Mouse (Mus musculus): ENCODE results near the gene Lmbrd2. TPM values are rescaled to one million over a fixed set of nuclear protein-coding genes. Genes with fewer than 3 reads are reported as not detected.
"Not testable (repeated sequence)": the region's sequence is repeated elsewhere in the genome, so short reads cannot be mapped to it uniquely, and the experiment has no call there.

The Lmbrd2 gene
- polyA plus RNA-seq, 1 experiment from 2014 or later: 2.1 TPM

- Histone ChIP-seq H3K36me3 (peaks cover 14% of the 10 kb centered on the region), H3K27me3 (ENCODE audit: insufficient read depth, poor library complexity, severe bottlenecking) (no peaks in the 10 kb centered on the region), H3K27ac (no peak overlapping the region), H3K9me3 (no peaks in the 10 kb centered on the region), H3K4me3 (no peak overlapping the region), H3K4me1 (no peaks in the 10 kb centered on the region)
- no peak for DNase-seq (ENCODE audit: low spot score)
- 84% methylated on average over 4 of the region's 4 CpGs for WGBS
Measured at GRCm38 (mm10) chr15:9162557-9163070, 22.3 kb downstream of the Lmbrd2 start.

GRCm38 (mm10) chr15:9164125-9164524, 23.8 kb downstream of the Lmbrd2 start:
- 65% methylated on average over 6 of the region's 6 CpGs for WGBS
- Histone ChIP-seq H3K27me3 (ENCODE audit: insufficient read depth, poor library complexity, severe bottlenecking) (no peaks in the 10 kb centered on the region), H3K27ac (no peak overlapping the region), H3K4me1 (no peaks in the 10 kb centered on the region), H3K36me3 (peaks cover 26% of the 10 kb centered on the region), H3K9me3 (no peaks in the 10 kb centered on the region), H3K4me3 (no peak overlapping the region)
- no peak for DNase-seq (ENCODE audit: low spot score)

GRCm38 (mm10) chr15:9177038-9177437, 36.7 kb downstream of the Lmbrd2 start:
- H3K27ac ChIP-seq: no peak overlapping the region
- no peak for DNase-seq (ENCODE audit: low spot score)
- WGBS: 86% methylated on average over 3 of the region's 3 CpGs
- no peaks in the 10 kb centered on the region for H3K27me3 ChIP-seq (ENCODE audit: insufficient read depth, poor library complexity, severe bottlenecking)
- H3K4me3 ChIP-seq: no peak overlapping the region
- H3K9me3 ChIP-seq: no peaks in the 10 kb centered on the region
- H3K4me1 ChIP-seq: no peaks in the 10 kb centered on the region
- H3K36me3 ChIP-seq: peaks cover 35% of the 10 kb centered on the region

- WGBS: 93% methylated on average over 5 of the region's 5 CpGs
- Histone ChIP-seq H3K27me3 (ENCODE audit: insufficient read depth, poor library complexity, severe bottlenecking) (no peaks in the 10 kb centered on the region), H3K36me3 (peaks cover 33% of the 10 kb centered on the region; the same call in 1 of the 2 replicates), H3K9me3 (no peaks in the 10 kb centered on the region), H3K27ac (no peak overlapping the region), H3K4me3 (no peak overlapping the region), H3K4me1 (no peaks in the 10 kb centered on the region)
- no peak for DNase-seq (ENCODE audit: low spot score)
Measured at GRCm38 (mm10) chr15:9183995-9184394, 43.6 kb downstream of the Lmbrd2 start.

DNA sequence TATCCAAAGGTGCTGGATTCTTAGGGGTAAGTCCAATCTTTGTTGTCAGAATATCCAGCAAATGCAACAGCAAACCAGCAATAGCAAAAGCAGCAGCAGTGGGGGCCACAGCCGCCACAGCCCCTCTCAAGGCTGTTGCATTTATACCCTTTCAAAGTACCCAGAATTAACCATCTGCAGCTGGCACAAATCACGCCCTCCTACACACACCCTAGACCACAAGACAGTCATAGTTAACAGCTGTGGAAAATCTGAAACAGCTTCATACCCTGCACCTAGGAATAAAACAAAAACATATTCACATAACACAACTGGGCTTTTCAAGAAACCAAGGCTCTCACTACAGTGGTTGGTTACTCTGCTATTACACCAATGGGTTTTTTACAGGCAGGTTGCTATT, 49.4 kb downstream of the Lmbrd2 start:
- no peak overlapping the region for H3K4me3 ChIP-seq
- peaks cover 36% of the 10 kb centered on the region; the same call in 1 of the 2 replicates for H3K36me3 ChIP-seq
- H3K27ac ChIP-seq: no peak overlapping the region
- H3K4me1 ChIP-seq: no peaks in the 10 kb centered on the region
- WGBS: 97% methylated on average over 2 of the region's 2 CpGs
- H3K27me3 ChIP-seq (ENCODE audit: insufficient read depth, poor library complexity, severe bottlenecking): no peaks in the 10 kb centered on the region
- DNase-seq (ENCODE audit: low spot score): no peak
- no peaks in the 10 kb centered on the region for H3K9me3 ChIP-seq

GRCm38 (mm10) chr15:9192685-9193084, 52.3 kb downstream of the Lmbrd2 start:
- DNase-seq (ENCODE audit: low spot score): not testable (repeated sequence)
- H3K36me3 ChIP-seq: peaks cover 37% of the 10 kb centered on the region; the same call in 1 of the 2 replicates

GRCm38 (mm10) chr15:9198421-9198820, 58.1 kb downstream of the Lmbrd2 start:
- Histone ChIP-seq H3K4me3 (no peak overlapping the region), H3K27ac (no peak overlapping the region), H3K4me1 (no peaks in the 10 kb centered on the region), H3K27me3 (ENCODE audit: insufficient read depth, poor library complexity, severe bottlenecking) (no peaks in the 10 kb centered on the region), H3K9me3 (no peaks in the 10 kb centered on the region), H3K36me3 (peaks cover 14% of the 10 kb centered on the region; the same call in 1 of the 2 replicates)
- DNase-seq (ENCODE audit: low spot score): no peak
- WGBS: 58% methylated on average over 6 of the region's 6 CpGs

More at GRCm38 (mm10) chr15:9192685-9193084, 52.3 kb downstream of the Lmbrd2 start:
- H3K27ac ChIP-seq; H3K4me3 ChIP-seq; H3K27me3 ChIP-seq (ENCODE audit: insufficient read depth, poor library complexity, severe bottlenecking); H3K4me1 ChIP-seq; H3K9me3 ChIP-seq: not testable (repeated sequence)

- DNase-seq (ENCODE audit: low spot score): no peak
- Histone ChIP-seq H3K27me3 (ENCODE audit: insufficient read depth, poor library complexity, severe bottlenecking) (no peaks in the 10 kb centered on the region), H3K36me3 (no peaks in the 10 kb centered on the region), H3K4me3 (no peak overlapping the region), H3K4me1 (no peaks in the 10 kb centered on the region), H3K27ac (no peak overlapping the region), H3K9me3 (no peaks in the 10 kb centered on the region)
Measured at GRCm38 (mm10) chr15:9211891-9212290, 71.5 kb downstream of the Lmbrd2 start.

GRCm38 (mm10) chr15:9213026-9213425, 72.7 kb downstream of the Lmbrd2 start:
- not testable (repeated sequence) for H3K27me3 ChIP-seq (ENCODE audit: insufficient read depth, poor library complexity, severe bottlenecking); DNase-seq (ENCODE audit: low spot score); H3K4me3 ChIP-seq; H3K9me3 ChIP-seq; H3K4me1 ChIP-seq; H3K36me3 ChIP-seq; H3K27ac ChIP-seq
- 67% methylated on average over 3 of the region's 3 CpGs for WGBS

DNA sequence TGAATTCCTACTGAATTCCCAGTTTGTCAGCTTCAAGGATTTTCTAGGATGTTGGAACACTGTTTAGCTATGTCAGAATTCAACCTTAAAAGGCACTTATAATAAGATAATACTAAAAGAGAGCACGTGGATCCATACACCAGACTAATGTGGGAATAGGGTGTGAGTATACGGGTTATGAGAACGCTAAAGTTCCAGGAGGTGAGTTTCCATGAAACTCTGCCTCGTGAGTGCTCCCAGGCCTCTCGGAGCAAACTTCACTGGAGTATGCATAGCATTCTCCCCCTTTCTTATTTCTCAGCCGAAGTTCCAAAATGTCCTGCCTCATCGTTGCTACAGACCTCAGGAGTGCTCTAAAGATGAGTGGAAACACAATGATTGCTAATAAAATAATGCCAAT, 73.1 kb downstream of the Lmbrd2 start:
- H3K36me3 ChIP-seq; H3K4me1 ChIP-seq; H3K9me3 ChIP-seq; H3K27ac ChIP-seq; H3K4me3 ChIP-seq; DNase-seq (ENCODE audit: low spot score); H3K27me3 ChIP-seq (ENCODE audit: insufficient read depth, poor library complexity, severe bottlenecking): not testable (repeated sequence)
- 93% methylated on average over 7 of the region's 7 CpGs for WGBS

GRCm38 (mm10) chr15:9216446-9216845, 76.1 kb downstream of the Lmbrd2 start:
- Histone ChIP-seq H3K9me3 (no peaks in the 10 kb centered on the region), H3K4me3 (no peak overlapping the region), H3K4me1 (no peaks in the 10 kb centered on the region), H3K36me3 (no peaks in the 10 kb centered on the region), H3K27ac (no peak overlapping the region), H3K27me3 (ENCODE audit: insufficient read depth, poor library complexity, severe bottlenecking) (no peaks in the 10 kb centered on the region)
- DNase-seq (ENCODE audit: low spot score): no peak
- WGBS: 85% methylated on average over 5 of the region's 5 CpGs

- DNase-seq (ENCODE audit: low spot score); H3K36me3 ChIP-seq; H3K4me3 ChIP-seq; H3K27me3 ChIP-seq (ENCODE audit: insufficient read depth, poor library complexity, severe bottlenecking); H3K27ac ChIP-seq; H3K9me3 ChIP-seq; H3K4me1 ChIP-seq: not testable (repeated sequence)
- WGBS: 77% methylated on average over 4 of the region's 4 CpGs
Measured at GRCm38 (mm10) chr15:9230917-9231316, 90.6 kb downstream of the Lmbrd2 start.

DNA sequence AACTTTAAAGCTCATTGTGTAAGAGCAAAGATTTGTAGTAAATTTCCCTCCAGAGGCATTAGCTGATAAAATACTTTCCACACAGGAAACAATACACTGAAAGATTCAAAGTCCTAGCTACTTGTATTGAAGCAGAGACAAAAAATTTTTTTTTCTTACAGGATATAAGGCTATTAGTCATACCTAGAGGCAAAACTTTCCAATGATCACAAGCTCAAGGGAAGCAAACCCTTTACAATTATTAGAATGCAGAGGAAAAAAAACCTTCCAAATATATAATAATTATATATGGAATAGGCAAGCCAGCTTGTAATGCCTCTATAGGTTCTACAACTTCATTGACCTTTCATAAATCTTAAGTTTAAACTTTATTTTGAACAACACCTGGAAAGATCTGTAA, 106.0 kb downstream of the Lmbrd2 start:
- Histone ChIP-seq H3K36me3 (no peaks in the 10 kb centered on the region), H3K27me3 (ENCODE audit: insufficient read depth, poor library complexity, severe bottlenecking) (no peaks in the 10 kb centered on the region), H3K4me1 (no peaks in the 10 kb centered on the region), H3K9me3 (no peaks in the 10 kb centered on the region), H3K4me3 (no peak overlapping the region), H3K27ac (no peak overlapping the region)
- DNase-seq (ENCODE audit: low spot score): no peak

All from heart, embryonic 10.5 days (tissue).